Mouse (Mus musculus) inflammation-experienced regulatory T-cells (primary cell): ENCODE data around the gene Rbm43. TPM values are rescaled to one million over a fixed set of nuclear protein-coding genes. Genes with fewer than 3 reads are reported as not detected.

Source experiments
- polyA plus RNA-seq, 2 experiments: library from polyadenylated mRNA; unstranded; fragments of 100-300 nt; shearing (Covaris generic); gene quantifications; one replicate each; pipeline ENCODE4 v1.2.1; 2017

Gene Rbm43
- 10 to 100 TPM; 51.5 to 52.8 TPM for polyA plus RNA-seq

DNA sequence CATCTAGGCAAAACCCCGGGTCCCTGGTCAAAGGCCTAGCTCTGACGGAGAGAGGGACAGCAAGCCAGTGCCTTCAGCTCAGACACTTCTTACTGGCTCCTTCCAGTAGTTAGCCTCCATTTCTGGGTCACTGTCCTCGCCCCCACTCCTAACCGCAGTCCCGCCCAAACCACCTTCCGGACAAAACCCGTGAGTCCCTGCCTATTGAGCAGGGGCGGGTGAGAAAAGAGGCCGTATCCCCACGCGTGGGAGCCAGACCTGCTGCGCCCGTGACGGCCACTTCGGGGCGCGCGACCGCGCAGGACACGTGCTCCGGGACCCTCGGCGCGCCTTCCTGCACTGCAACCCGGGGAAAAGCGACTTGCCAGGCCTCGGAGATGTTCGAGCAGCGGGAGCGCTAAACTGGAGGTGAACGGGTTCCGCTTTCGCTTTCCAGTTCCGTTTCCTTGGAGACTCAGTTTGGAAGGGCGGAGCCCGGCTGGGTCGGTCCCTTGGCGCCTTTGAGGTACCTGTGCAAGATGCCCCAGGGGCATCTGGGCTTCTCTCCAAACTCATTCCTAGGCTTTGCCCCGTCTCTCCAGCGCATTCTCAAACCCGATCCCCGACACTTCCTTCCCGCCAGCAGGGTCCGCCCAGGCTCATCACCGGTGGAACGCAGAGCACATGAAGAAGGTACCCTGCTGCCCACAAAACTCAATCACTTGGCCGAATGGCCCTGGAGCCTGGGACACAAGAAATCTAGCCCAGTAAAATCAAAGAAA is at the start of gene Rbm43:
Gene Rbm43, minus strand, starts transcription at position 590 of the 761 bp plus-strand sequence.

DNA sequence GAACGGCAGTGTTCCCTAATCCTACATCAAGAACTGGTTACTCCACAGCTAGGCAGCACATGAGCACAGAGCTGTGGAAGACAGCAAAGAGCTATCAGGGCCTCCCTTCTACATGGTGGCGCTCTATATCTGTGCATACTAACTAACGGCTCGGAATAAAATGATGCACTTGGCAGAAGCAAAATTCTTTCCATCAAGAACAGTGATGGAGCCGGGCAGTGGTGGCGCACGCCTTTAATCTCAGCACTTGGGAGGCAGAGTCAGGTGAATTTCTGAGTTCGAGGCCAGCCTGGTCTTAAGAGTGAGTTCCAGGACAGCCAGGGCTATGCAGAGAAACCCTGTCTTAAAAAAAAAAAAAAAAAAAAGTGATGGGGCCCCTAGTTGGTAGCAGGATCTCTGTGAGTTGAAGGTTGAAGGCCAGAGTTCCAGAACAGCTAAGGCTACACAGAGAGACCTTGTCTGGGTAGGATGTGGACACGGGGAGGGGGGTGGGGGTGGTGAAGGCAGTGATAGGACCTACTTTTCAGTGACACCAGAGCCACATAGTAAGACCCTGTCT is 38.5 kb upstream of the Rbm43 start, which contains the start of gene Nmi:
Gene Nmi, minus strand, starts transcription at position 85 of the 559 bp plus-strand sequence.

Other genes starting within 250 kb of the Rbm43 start
- 100 to 1,000 TPM; 179 to 190 TPM for gene Nmi, start 38.3 kb upstream of the Rbm43 start, polyA plus RNA-seq
- under 1 TPM; 0.24 to 0.27 TPM for gene Tnfaip6, start 102.8 kb upstream of the Rbm43 start, polyA plus RNA-seq
- gene Rif1, start 137.7 kb upstream of the Rbm43 start, polyA plus RNA-seq: 100 to 1,000 TPM in 1 of 2 experiments, 10 to 100 TPM in 1; 85.5 to 100 TPM